Mouse (Mus musculus) C2C12 (cell line): ENCODE measurements around the gene Src. TPM values are rescaled to one million over a fixed set of nuclear protein-coding genes. Genes with fewer than 3 reads are reported as not detected.

Source experiments
- H3K27me3 ChIP-seq: one replicate; pipeline ENCODE4 v1.6.1; 2011; ENCODE audit not compliant: control insufficient read depth, insufficient read depth, insufficient read length
- H3K36me3 ChIP-seq: one replicate; pipeline ENCODE4 v1.6.1; 2011; ENCODE audit not compliant: control insufficient read depth, insufficient read depth
- H3K4me3 ChIP-seq: one replicate; pipeline ENCODE4 v1.5.1; 2011; ENCODE audit warnings: mild to moderate bottlenecking, control low read depth; ENCODE audit not compliant: poor library complexity, insufficient read depth, severe bottlenecking
- H3K79me2 ChIP-seq: one replicate; pipeline ENCODE4 v1.6.1; 2011; ENCODE audit not compliant: control insufficient read depth, insufficient read depth
- H3K79me3 ChIP-seq: one replicate; pipeline ENCODE4 v1.6.1; 2011; ENCODE audit warnings: low read depth, control low read depth
- H3ac ChIP-seq: one replicate; pipeline ENCODE3; 2011; ENCODE audit warnings: low read depth; ENCODE audit not compliant: control insufficient read depth, insufficient read length
- CEBPB ChIP-seq: IDR thresholded peaks from one replicate; pipeline ENCODE4 v1.6.1; 2011; ENCODE audit warnings: low read depth, mild to moderate bottlenecking, control low read depth, moderate library complexity
- CTCF ChIP-seq: IDR thresholded peaks from one replicate; pipeline ENCODE4 v1.5.1; 2011; ENCODE audit not compliant: control insufficient read depth, insufficient read depth, insufficient read length
- FOSL1 ChIP-seq: IDR thresholded peaks from one replicate; pipeline ENCODE4 v1.8.0; 2011; ENCODE audit warnings: mild to moderate bottlenecking, low read length; ENCODE audit not compliant: poor library complexity, insufficient read depth, severe bottlenecking
- MAX ChIP-seq: IDR thresholded peaks from one replicate; pipeline ENCODE4 v1.6.1; 2011; ENCODE audit warnings: mild to moderate bottlenecking, control low read depth
- MYOD1 ChIP-seq: IDR thresholded peaks from one replicate; pipeline ENCODE4 v1.6.1; 2011; ENCODE audit warnings: low read depth; ENCODE audit not compliant: control insufficient read depth, insufficient read length
- MYOG ChIP-seq: IDR thresholded peaks from one replicate; pipeline ENCODE4 v1.6.1; 2011; ENCODE audit not compliant: control insufficient read depth, insufficient read length; ENCODE audit errors: extremely low read depth
- USF1 ChIP-seq: IDR thresholded peaks from one replicate; pipeline ENCODE4 v1.6.1; 2011; ENCODE audit warnings: low read depth, mild to moderate bottlenecking, control low read depth, moderate library complexity
- long read RNA-seq, 2 experiments: library from polyadenylated mRNA; unstranded; transcript quantifications; one replicate each; pipeline ENCODE4 v2.0.0; 2019 to 2020
- polyA plus RNA-seq: library from polyadenylated mRNA; unstranded; fragments of >200 nt; fragmentation: generic; extraction: Trizol; gene quantifications from one replicate; pipeline ENCODE4 v1.2.1, GENCODE M21; 2012; ENCODE audit warnings: missing spikeins

Src gene
- 29.3 TPM for polyA plus RNA-seq
- long read RNA-seq, experiment 1, partial matches to known transcripts, result 0 of 4 reads
- long read RNA-seq, experiment 1, other reads (novel, unspliced or antisense), result 2 of 4 reads
- long read RNA-seq, experiment 2, transcript Src-201 (14 exons, 3,906 nt), result major isoform, 58 of 88 reads
- long read RNA-seq, experiment 2, partial matches to known transcripts, result 8 of 88 reads
- long read RNA-seq, experiment 2, other reads (novel, unspliced or antisense), result 21 of 88 reads

DNA sequence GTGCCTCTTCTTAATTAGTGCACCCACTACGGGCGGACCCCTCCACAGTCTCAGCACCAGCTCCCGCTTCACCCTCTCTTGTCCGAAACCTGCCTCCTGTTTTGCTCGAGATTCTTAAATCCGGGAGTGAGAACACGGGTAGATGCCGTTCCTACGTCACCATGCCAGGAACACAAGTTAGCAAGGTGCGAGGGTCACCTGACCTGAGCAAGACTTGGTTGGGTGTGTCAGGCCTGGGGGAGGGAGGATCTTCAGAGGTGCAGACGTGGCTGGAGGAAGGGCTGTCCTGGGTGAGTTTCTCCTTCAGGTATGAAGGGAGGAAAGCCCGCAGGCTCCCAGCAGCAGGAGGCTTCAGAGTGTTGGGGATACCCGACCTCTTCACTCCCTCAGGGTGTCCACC lies at the start of gene Src:
Gene Src (plus strand): TSS at position 239 of the 400 bp plus-strand sequence.
- no peak within 1 kb of the TSS for H3K4me3 ChIP-seq
- H3K79me3 ChIP-seq, result no peaks in the 10 kb centered on the region
- no peaks in the 10 kb centered on the region for H3K79me2 ChIP-seq
- H3K36me3 ChIP-seq, result no peaks in the 10 kb centered on the region
- H3K27me3 ChIP-seq, result no peaks in the 10 kb centered on the region
- H3ac ChIP-seq, result no peak within 1 kb of the TSS
- no peak for TF ChIP-seq CEBPB
- no peak for TF ChIP-seq FOSL1
- TF ChIP-seq MYOD1, result no peak
- no peak for TF ChIP-seq USF1
- TF ChIP-seq MAX, result no peak
- TF ChIP-seq MYOG, result no peak
- no peak for TF ChIP-seq CTCF

DNA sequence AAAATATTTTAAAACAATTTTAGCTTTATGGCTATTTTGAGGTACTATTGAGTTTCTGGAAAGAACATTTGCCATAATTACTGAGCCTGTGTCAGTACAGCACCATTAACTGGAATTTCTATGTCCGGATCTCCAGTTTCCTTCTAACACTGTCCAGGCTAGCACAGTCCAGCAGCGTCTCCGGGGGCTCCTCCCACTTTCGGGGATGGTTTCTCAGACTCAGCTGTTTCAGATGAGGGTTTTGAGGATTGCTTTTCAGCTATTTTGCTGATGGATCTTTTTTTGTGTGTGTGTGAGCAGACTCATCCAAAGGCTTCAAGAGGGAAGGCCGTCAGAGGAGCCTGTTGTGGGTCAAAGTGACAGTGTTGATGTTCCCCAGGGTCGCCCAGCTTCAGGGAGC lies 46.5 kb upstream of the Src start:
- Histone ChIP-seq H3K4me3 (no peak overlapping the region), H3K36me3 (peaks cover 45% of the 10 kb centered on the region), H3K79me3 (peaks cover 75% of the 10 kb centered on the region), H3K79me2 (peaks cover 94% of the 10 kb centered on the region), H3ac (no peak overlapping the region), H3K27me3 (no peaks in the 10 kb centered on the region)
- no peak for TF ChIP-seq CEBPB
- no peak for TF ChIP-seq MAX
- no peak for TF ChIP-seq CTCF
- no peak for TF ChIP-seq USF1
- no peak for TF ChIP-seq MYOG
- TF ChIP-seq MYOD1, result no peak
- TF ChIP-seq FOSL1, result no peak

DNA sequence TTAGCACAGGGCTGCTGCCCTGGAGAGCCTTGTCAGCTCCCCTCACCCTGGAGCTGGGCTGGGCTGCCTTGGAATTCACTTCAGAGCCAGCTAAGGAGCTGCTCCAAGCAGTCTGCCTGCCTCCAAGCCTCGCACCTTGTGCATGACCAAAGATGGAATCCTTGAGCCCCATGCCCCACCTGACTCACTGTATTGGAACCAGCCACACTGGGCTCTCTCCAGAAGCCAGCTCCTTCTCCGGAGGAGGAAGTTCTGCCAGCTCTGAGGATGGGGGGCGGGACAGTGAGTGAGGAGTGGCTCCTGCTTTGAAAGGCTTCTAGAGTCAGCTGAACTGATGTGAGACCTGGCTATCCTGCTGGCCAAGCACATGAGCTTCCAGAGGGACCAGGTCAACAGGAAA lies 44.6 kb upstream of the Src start:
- peaks cover 78% of the 10 kb centered on the region for H3K79me3 ChIP-seq
- H3K27me3 ChIP-seq, result no peaks in the 10 kb centered on the region
- TF ChIP-seq FOSL1, result no peak
- H3K36me3 ChIP-seq, result peaks cover 48% of the 10 kb centered on the region
- no peak overlapping the region for H3K4me3 ChIP-seq
- H3K79me2 ChIP-seq, result peaks cover 99% of the 10 kb centered on the region
- no peak overlapping the region for H3ac ChIP-seq

DNA sequence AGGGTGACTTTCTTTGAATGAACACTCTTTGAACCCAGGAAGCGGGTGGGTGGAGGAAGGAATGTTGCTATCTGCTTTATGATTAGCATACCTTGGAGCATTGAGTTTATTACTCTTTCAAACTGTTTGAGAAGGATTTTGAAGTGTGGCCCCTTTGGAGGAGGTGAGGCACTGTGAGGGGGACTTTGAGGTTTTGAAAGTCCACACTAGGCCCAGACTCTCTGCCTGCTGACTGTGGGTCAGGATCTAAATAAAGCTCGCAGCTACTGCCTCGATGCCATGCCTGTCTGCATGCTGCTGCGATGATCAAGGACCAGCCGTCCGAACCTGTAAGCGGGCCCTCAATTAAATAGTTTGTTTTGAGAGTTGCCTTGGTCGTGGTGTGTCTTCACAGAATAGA lies 43.2 kb upstream of the Src start:
- TF ChIP-seq MYOG (no peak), USF1 (no peak), CTCF (no peak), MAX (no peak)
- Histone ChIP-seq H3K79me2 (peaks cover 99% of the 10 kb centered on the region), H3K27me3 (no peaks in the 10 kb centered on the region), H3K36me3 (peaks cover 53% of the 10 kb centered on the region), H3K4me3 (no peak overlapping the region), H3K79me3 (peaks cover 68% of the 10 kb centered on the region), H3ac (no peak overlapping the region)

DNA sequence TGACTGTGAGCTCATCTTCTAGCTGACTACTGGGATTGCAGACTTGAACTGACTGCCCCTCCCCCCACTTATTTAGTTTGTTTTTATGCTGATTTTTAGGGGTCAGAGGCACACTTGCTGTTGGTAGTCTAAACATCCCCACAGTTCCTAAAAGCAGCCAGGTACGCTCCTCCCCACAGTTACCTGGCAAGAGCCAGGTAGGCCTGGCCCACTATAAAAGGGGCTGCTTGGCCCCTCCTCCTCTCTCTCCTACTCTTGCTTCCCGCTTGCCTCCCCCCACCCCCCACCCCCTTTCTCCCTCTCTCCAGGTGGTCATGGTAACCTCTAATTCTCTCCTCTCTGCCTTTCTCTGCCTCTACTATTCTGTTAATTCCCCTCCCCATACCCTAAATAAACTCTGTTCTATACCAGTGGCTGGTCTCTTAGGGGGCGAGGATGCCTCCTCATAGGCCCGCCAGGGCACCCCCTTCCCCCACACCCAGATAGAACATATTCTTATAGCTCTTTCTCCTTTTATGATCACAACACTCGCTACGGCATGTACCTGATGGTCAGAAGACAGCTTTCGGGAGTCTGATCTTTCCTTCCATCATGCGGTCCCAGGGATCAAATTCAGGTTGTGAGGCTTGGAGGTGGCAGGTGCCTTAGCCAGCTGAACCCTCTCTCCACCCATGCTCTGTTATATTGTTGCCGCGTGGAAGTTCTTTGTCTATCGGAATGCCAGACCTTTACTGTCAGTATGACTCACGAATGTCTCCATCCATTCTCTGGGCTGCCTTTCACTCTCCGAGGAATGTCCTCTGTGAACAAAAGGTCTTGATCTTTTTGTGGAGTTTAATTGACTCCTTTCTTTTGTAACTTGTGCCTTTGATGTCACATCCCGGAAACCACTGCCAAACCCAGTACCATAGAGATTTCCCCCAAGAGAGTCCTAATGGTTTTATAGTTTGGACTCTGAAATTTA lies 42.2 kb upstream of the Src start:
- Histone ChIP-seq H3ac (peak overlapping the region; percentile 1), H3K4me3 (no peak overlapping the region), H3K79me2 (peaks cover 94% of the 10 kb centered on the region), H3K79me3 (peaks cover 59% of the 10 kb centered on the region), H3K36me3 (peaks cover 53% of the 10 kb centered on the region), H3K27me3 (no peaks in the 10 kb centered on the region)
- TF ChIP-seq MAX, result peak; percentile 20
- TF ChIP-seq CTCF, result no peak

DNA sequence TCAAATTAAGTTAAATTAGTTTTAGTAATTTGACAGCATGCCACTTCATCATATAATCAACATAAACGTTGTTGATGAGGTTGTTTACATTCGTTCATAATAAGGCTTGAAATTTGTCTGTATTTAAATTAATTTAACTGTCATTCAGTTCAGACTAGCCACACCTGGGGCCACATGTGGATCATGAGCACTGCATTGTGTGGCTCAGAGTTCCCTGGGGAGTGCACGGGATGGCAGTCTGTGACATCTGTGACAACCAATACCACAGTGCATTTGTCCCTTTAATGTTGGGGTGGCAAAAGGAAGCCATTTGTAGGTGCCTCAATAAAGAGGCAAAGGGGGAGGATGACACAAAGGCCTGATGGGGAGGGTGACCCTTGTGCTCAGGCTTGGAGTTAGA lies 41.2 kb upstream of the Src start:
- Histone ChIP-seq H3K79me2 (peaks cover 94% of the 10 kb centered on the region), H3K79me3 (peaks cover 54% of the 10 kb centered on the region), H3K4me3 (no peak overlapping the region), H3K27me3 (no peaks in the 10 kb centered on the region), H3K36me3 (peaks cover 54% of the 10 kb centered on the region), H3ac (no peak overlapping the region)
- no peak for TF ChIP-seq MAX
- no peak for TF ChIP-seq USF1
- TF ChIP-seq MYOG, result no peak
- TF ChIP-seq MYOD1, result no peak
- no peak for TF ChIP-seq FOSL1
- TF ChIP-seq CEBPB, result no peak
- TF ChIP-seq CTCF, result no peak
